ENCODE assay signal across 29 mouse cellular contexts in genomic region chr16:41210055-41210454, GRCm38 (mm10).
"Had no signal": no experiment of that assay in that cellular context is flagged by ENCODE, and none has a peak within 500 bp of the region (broad histone marks: within the 10 kb centered on the region; RNA-seq: fewer than 3 reads in every experiment).

No protein-coding gene starts in this region.

- H3K9ac ChIP-seq: limb, embryonic 15.5 days; liver, embryonic 12.5 days; liver, embryonic 13.5 days; liver, embryonic 14.5 days; liver, embryonic 15.5 days; liver, postnatal 0 days; lung, embryonic 14.5 days; lung, embryonic 15.5 days; midbrain, embryonic 12.5 days; midbrain, embryonic 13.5 days; midbrain, embryonic 15.5 days; neural tube, embryonic 12.5 days had no signal

- ATAC-seq: liver, embryonic 12.5 days; liver, postnatal 0 days; lung, postnatal 0 days; midbrain, embryonic 13.5 days; midbrain, embryonic 15.5 days; midbrain, embryonic 16.5 days had no signal

- H3K36me3 ChIP-seq: limb, embryonic 15.5 days; liver, embryonic 12.5 days; liver, embryonic 13.5 days; liver, embryonic 15.5 days; lung, embryonic 15.5 days; midbrain, embryonic 10.5 days; midbrain, embryonic 12.5 days; midbrain, embryonic 13.5 days; midbrain, embryonic 15.5 days; neural tube, embryonic 12.5 days had no signal

- DNase-seq: left cerebral cortex, postnatal 4 days; liver; liver, embryonic 13.5 days; liver, postnatal 0 days; lung, adult 18-20 months; lung, adult 2 months; lung, embryonic 14.5 days; lung, postnatal 10 days; lung, postnatal 14 days; lung, postnatal 4 days; midbrain, embryonic 14.5 days had no signal

- H3K9me3 ChIP-seq: limb, embryonic 15.5 days; liver, embryonic 12.5 days; liver, embryonic 13.5 days; liver, embryonic 15.5 days; lung, embryonic 15.5 days; megakaryocyte, embryonic 14.5 days; midbrain, embryonic 10.5 days; midbrain, embryonic 12.5 days; midbrain, embryonic 13.5 days; midbrain, embryonic 15.5 days; neural tube, embryonic 12.5 days had no signal

- H3K27me3 ChIP-seq: limb, embryonic 15.5 days; liver, embryonic 12.5 days; liver, embryonic 13.5 days; liver, embryonic 15.5 days; lung, embryonic 15.5 days; megakaryocyte, embryonic 14.5 days; midbrain, embryonic 12.5 days; midbrain, embryonic 13.5 days; midbrain, embryonic 15.5 days; neural tube, embryonic 12.5 days had no signal

- H3K27ac ChIP-seq: left cerebral cortex, adult 2 months; limb, embryonic 15.5 days; liver, embryonic 12.5 days; liver, embryonic 13.5 days; liver, embryonic 14.5 days; liver, embryonic 15.5 days; lung, embryonic 15.5 days; macrophage; midbrain, embryonic 10.5 days; midbrain, embryonic 12.5 days; midbrain, embryonic 13.5 days; midbrain, embryonic 15.5 days; neural tube, embryonic 12.5 days had no signal

- H3K4me1 ChIP-seq: limb, embryonic 15.5 days; liver, embryonic 12.5 days; liver, embryonic 13.5 days; liver, embryonic 15.5 days; lung, embryonic 15.5 days; megakaryocyte, embryonic 14.5 days; midbrain, embryonic 10.5 days; midbrain, embryonic 12.5 days; midbrain, embryonic 13.5 days; midbrain, embryonic 15.5 days; neural tube, embryonic 12.5 days had no signal

- H3K4me3 ChIP-seq: left cerebral cortex, adult 2 months; limb, embryonic 15.5 days; liver, embryonic 12.5 days; liver, embryonic 13.5 days; liver, embryonic 15.5 days; lung, embryonic 15.5 days; megakaryocyte, embryonic 14.5 days; midbrain, embryonic 10.5 days; midbrain, embryonic 12.5 days; midbrain, embryonic 13.5 days; midbrain, embryonic 15.5 days; myocyte; neural tube, embryonic 12.5 days had no signal

- H3K4me2 ChIP-seq: limb, embryonic 15.5 days; liver, embryonic 11.5 days; liver, embryonic 12.5 days; liver, embryonic 13.5 days; liver, embryonic 15.5 days; lung, embryonic 14.5 days; lung, embryonic 15.5 days; midbrain, embryonic 11.5 days; midbrain, embryonic 12.5 days; midbrain, embryonic 13.5 days; midbrain, embryonic 15.5 days; neural tube, embryonic 12.5 days had no signal
